Mouse (Mus musculus) adrenal gland (tissue): ENCODE results near the gene Dmrt2.

ENCODE experiments used
- intact Hi-C: fragments of 180-260 bp; cut with DNase I; formaldehyde crosslinking; loops from one replicate; pipeline ENCODE4 v1.15.1; 2025

The Dmrt2 gene

DNA sequence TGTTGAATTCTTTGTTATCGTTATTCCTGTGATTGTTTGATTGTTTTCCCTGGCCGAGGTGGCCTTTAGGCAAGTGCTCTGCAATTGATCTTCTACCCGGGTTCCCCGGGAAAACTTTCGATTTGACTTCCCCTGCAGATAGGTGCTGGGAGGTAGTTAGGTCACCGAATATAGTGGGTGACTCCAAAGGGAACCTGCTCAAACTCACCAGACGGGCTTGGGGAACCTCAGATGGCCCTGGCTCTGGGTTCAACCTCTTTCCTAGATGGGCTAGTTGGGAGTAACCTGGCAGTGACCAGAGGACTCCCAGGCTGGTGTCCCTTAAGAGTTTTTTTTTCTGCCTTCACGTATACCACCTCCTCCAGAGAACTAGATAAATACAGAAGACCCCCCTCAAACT is 2.5 kb downstream of the Dmrt2 start:
- intact Hi-C loops = no loop called here

- intact Hi-C loops = no loop called here
These were observed 3.7 kb downstream of the Dmrt2 start for GRCm38 (mm10) chr19:25675866-25676440.

- intact Hi-C loops = no loop called here
These were observed 26.6 kb downstream of the Dmrt2 start for GRCm38 (mm10) chr19:25698850-25699249.

DNA sequence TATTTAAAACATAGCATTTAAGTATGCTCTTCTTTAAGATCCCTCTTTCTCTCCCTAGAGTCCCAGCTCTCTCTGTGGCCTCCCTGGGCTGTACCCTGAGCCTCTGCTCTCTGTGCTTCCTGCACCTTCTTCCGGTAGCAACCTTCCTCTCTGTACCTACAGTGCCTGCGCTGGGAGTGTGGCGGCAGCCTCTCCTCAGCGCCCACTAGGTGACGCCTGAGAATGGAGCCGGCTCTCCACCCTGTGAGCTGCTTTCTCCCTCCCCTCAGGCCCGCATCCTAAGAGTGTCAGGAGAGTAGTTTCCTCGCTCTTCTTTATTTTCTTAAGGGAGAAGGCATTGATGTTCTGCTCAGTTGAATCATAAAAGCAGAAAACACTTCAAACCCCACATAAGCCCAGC is 41.2 kb downstream of the Dmrt2 start:
- intact Hi-C loops = loop anchor here (10.0 kb wide), 1 partner anchor 321 kb away; no protein-coding TSS in a partner anchor

- intact Hi-C loops = loop anchor here (10.0 kb wide), 1 partner anchor 320 kb away; no protein-coding TSS in a partner anchor
These were observed 42.7 kb downstream of the Dmrt2 start for GRCm38 (mm10) chr19:25714927-25715326.

- intact Hi-C loops = no loop called here
These were observed 50.4 kb downstream of the Dmrt2 start for GRCm38 (mm10) chr19:25722616-25723015.
